Mouse (Mus musculus) forebrain, embryonic 12.5 days (tissue): ENCODE results near the gene Rpl36. TPM values are rescaled to one million over a fixed set of nuclear protein-coding genes. Genes with fewer than 3 reads are reported as not detected.

ENCODE experiments used
- polyA plus RNA-seq: library from polyadenylated mRNA; unstranded; fragments of >200 nt; fragmentation: Nextera tagmentation; extraction: Ambion mirVana; gene quantifications from 2 replicates; pipeline ENCODE4 v1.2.1, GENCODE M21; 2016

Gene Rpl36
- polyA plus RNA-seq, 1 experiment from 2014 or later, result 1,289 TPM

Other genes with a start within 250 kb of the Rpl36 start
- gene Ptprs, start 136.9 kb upstream of the Rpl36 start, polyA plus RNA-seq, result 330 and 331 TPM in 2 replicates
- gene Znrf4, start 101.0 kb upstream of the Rpl36 start, polyA plus RNA-seq, result not detected in 2 replicates
- gene Gm20219, start 59.0 kb upstream of the Rpl36 start, polyA plus RNA-seq, result 0.87 and 1.4 TPM in 2 replicates
- gene Safb2, start 28.8 kb upstream of the Rpl36 start, polyA plus RNA-seq, result 100 and 104 TPM in 2 replicates
- 180 and 187 TPM in 2 replicates for gene Safb, start 28.6 kb upstream of the Rpl36 start, polyA plus RNA-seq
- 170 and 173 TPM in 2 replicates for gene 2410015M20Rik, start 3.6 kb upstream of the Rpl36 start, polyA plus RNA-seq
- gene Lonp1, start 13.5 kb downstream of the Rpl36 start, polyA plus RNA-seq, result 54.4 and 55.0 TPM in 2 replicates
- gene Catsperd, start 14.7 kb downstream of the Rpl36 start, polyA plus RNA-seq, result 0.42 and 0.77 TPM in 2 replicates
- gene Ranbp3, start 59.9 kb downstream of the Rpl36 start, polyA plus RNA-seq, result 119 and 121 TPM in 2 replicates
- gene Ndufa11, start 104.4 kb downstream of the Rpl36 start, polyA plus RNA-seq, result 316 and 323 TPM in 2 replicates
- 15.3 and 15.9 TPM in 2 replicates for gene Vmac, start 104.6 kb downstream of the Rpl36 start, polyA plus RNA-seq
- gene Nrtn, start 144.1 kb downstream of the Rpl36 start, polyA plus RNA-seq, result 3.2 and 5.9 TPM in 2 replicates
- gene Dus3l, start 151.3 kb downstream of the Rpl36 start, polyA plus RNA-seq, result 46.6 and 49.4 TPM in 2 replicates
- 1.2 and 1.3 TPM in 2 replicates for gene Prr22, start 156.8 kb downstream of the Rpl36 start, polyA plus RNA-seq
- 7.2 and 7.8 TPM in 2 replicates for gene Rfx2, start 217.6 kb downstream of the Rpl36 start, polyA plus RNA-seq